Mouse (Mus musculus) left cerebral cortex, adult 2 months (tissue): ENCODE results near the gene I0C0044D17Rik. TPM values are rescaled to one million over a fixed set of nuclear protein-coding genes. Genes with fewer than 3 reads are reported as not detected.

Experiments used
- DNase-seq, 2 experiments: peaks; one replicate each; pipeline ENCODE4 v3.0.0; 2021 to 2022; ENCODE audit warnings: low spot score in 2 of 2, mixed read lengths in 1 of 2; ENCODE audit errors: extremely low spot score in 1 of 2
- H3K27ac ChIP-seq: fragments of 200-600 bp; 2 replicates; pipeline ENCODE4 v1.8.1; 2022
- H3K4me3 ChIP-seq: fragments of 200-600 bp; 2 replicates; pipeline ENCODE4 v1.8.1; 2022
- CTCF ChIP-seq: fragments of 200-600 bp; IDR thresholded peaks from 2 replicates; pipeline ENCODE4 v1.8.1; 2022; ENCODE audit warnings: antibody characterized with exemption, mild to moderate bottlenecking, moderate library complexity
- intact Hi-C: fragments of 180-260 bp; cut with DNase I; formaldehyde crosslinking; loops from one replicate; pipeline ENCODE4 v1.15.1; 2025
- total RNA-seq, 2 experiments: library from RNA; stranded (reverse); gene quantifications; 2 replicates each; pipeline ENCODE4 v1.2.3; 2021

Gene I0C0044D17Rik
- total RNA-seq, 2 experiments from 2014 or later = not detected

DNA sequence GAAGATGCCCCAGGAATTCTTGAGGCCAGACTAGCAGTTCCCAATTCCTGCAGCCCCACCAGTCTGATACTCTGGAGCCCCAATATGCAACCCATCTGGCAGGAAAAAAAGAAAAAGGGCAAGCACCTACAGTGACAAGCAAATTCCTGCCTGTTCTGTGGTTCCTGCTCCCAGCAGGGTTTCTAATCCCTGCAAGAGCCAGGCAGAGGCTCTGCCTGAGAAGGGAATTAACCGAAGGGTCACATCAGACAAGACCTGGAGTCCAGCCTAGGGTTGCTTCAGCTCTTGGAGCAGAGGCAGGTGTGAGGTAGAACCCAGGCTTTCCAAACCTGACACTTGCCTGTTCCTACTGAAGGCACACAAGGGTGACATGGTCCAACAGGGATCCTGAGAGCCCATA, 32.9 kb downstream of the I0C0044D17Rik start:
- H3K4me3 ChIP-seq = no peak overlapping the region
- H3K27ac ChIP-seq = no peak overlapping the region
- no peak for DNase-seq
- intact Hi-C loops = no loop called here
- no peak for TF ChIP-seq CTCF

DNA sequence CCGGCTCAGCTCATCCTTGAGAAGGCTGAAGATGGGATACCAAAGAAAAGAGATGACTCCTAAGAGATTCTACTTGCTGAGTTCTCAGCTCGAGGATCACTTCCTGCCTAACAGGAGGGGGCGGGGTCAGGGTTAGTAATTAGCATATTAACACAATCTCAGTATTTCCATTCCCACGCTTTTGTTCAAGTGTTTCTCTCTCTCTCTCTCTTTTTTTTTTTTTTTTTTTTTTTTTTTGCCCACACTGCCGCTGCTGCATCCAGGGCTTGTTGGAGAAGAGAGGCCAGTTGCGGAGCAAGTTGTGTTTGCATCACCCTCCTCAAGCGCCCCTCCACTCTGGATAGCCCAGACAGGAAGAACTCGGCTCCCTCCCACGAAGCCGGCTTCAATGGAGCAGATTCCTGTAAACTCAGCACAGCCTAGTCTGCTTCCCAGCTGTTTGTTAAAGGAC, 33.8 kb downstream of the I0C0044D17Rik start:
- Histone ChIP-seq H3K4me3 (no peak overlapping the region; the same call in 1 of the 2 replicates), H3K27ac (no peak overlapping the region)
- no peak for DNase-seq
- TF ChIP-seq CTCF = no peak
- intact Hi-C loops = no loop called here

DNA sequence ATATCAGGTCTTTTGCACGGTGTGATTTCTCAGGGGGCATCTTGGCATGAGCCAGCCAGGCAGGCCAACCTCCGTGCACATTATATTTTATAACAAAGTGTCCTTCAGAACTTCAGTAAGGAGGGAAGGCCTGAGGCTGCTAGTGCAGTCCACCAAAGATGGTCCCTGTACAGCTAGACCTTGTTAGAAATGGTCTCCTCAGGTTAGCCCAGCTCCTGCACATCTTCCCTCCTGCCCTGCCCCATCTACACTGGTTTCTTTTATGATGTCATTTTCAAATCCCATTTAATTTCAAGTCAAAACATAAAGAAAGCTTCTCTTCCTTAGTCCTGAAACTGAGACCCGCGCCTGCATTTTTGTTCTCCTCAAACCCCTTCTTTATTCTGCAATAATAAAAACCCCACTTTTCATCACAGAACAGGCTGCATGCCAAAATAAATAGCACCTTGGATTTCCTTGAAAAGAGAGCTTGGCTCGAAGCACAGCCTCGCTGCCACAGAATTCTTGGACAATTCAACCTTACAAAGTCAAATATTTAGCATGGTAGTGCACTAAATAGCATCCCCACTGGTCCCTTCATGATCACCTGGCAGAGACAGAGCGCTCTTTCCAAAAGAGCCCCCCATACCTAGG, 34.4 kb downstream of the I0C0044D17Rik start:
- Histone ChIP-seq H3K4me3 (no peak overlapping the region; the same call in 1 of the 2 replicates), H3K27ac (no peak overlapping the region)
- TF ChIP-seq CTCF = no peak
- DNase-seq = no peak
- intact Hi-C loops = no loop called here

DNA sequence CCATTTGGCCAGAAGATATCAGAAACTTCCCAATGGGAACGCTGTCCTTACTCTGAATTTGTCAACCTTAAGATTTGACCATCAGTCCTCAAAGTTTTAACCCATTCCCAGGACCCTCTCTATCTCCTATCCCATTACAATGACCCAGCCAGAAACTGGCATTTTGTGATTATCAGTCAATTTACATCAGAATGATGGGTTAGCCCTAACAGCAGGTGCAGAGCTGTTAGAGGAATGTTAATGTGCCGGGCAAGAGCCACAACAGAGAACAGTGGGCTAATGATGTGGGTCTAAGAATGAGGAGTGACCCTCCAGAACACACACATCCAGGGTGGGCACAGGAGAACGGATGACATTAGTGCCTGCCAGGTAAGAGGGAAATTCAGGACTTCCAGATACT, 37.4 kb downstream of the I0C0044D17Rik start:
- intact Hi-C loops = no loop called here
- Histone ChIP-seq H3K4me3 (no peak overlapping the region), H3K27ac (no peak overlapping the region)
- TF ChIP-seq CTCF = no peak
- no peak for DNase-seq

DNA sequence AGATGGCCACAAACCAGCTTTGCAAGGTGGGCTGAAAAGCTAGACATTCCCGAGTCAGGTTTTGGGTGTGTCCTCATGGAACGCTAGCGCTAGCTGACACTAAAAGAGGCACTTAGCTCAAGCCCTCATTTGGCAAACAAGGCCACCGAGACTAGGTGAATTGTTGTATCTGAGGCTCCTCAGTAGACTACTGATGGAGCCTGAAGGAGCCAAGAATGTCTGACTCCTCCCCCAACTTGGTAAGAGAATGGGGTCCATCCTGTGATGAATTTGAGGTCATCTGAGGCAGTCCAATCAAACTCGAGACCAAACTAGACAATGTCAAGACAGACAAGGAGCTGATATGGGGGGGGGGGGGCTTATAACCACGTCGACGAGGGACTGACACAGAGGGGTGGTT, 37.8 kb downstream of the I0C0044D17Rik start:
- intact Hi-C loops = no loop called here
- no peak for TF ChIP-seq CTCF
- Histone ChIP-seq H3K4me3 (no peak overlapping the region), H3K27ac (no peak overlapping the region)
- DNase-seq = no peak

DNA sequence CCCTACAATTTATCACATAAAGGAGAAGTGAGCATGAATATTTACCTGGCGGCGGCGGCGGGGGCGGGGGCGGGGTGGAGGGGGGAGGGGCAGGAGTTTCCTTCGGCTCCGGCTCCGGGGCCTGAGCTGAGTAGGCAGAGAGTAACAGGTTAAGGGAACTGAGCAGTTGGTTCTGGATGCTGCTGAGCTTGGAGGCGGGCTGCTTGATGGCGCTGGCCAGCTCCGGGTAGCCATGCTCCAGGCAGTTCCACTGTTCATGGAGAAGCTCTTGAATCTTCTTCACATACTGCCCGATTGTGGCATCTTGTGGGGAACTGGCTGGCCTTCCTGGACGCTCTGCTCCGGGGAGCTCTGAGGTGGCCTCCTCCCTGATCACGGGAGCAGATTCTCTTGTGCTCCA, 45.4 kb downstream of the I0C0044D17Rik start:
- intact Hi-C loops = no loop called here
- H3K27ac ChIP-seq = no peak overlapping the region
- no peak for DNase-seq
- no peak for TF ChIP-seq CTCF
- no peak overlapping the region for H3K4me3 ChIP-seq

DNA sequence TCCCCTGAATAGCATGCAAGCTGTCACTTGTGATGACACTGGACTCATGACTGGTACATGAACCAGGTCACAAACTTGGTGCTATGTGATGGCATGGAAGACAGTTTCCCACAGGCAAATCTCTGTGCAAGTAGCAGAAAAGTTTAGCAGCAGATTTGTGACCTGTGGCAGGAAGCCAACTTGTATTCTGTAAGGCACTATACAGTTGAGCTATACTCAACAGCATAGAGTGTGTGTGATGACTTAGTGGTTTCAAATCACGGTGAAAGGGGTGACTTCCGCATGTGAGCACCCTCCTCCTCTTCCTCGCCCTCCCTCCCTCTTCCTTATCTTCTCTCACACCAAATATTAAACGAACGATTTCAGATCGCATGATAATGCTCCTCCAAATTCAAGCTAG, 46.2 kb downstream of the I0C0044D17Rik start:
- Histone ChIP-seq H3K4me3 (no peak overlapping the region), H3K27ac (no peak overlapping the region)
- intact Hi-C loops = no loop called here
- no peak for DNase-seq
- TF ChIP-seq CTCF = no peak

DNA sequence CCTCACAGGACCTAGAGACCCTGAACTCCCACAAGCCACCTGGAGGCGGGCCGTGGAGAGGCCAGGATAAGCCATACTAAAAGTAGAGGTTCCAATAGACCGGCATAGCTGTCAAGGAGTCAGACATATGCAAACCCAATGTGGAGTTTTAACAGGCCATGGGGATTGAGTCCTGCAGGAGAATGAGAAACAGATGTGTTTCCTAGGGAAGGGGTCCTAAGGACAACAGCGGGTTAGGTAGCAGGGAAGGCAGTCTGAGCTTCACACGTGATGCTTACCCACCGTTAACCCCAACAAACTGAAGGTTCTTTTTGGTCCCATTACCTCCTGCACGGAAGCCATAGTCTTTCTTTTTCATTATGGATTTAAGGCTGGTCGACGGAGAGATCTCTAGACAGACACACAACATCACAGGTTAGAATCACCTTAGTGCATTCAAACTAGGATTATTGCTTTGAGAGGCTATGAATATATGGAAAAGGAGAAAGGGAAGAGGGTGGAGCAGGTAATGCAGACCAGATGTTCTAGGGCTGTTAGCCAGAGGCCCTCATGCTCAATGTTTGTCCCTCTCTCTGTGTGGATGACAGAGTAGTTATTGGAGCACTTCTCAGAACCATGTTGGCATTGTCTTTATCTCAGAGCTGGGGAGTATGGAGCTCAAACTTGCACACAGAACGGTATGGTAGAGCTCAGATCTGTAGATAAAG, 46.8 kb downstream of the I0C0044D17Rik start:
- intact Hi-C loops = no loop called here
- H3K27ac ChIP-seq = no peak overlapping the region
- no peak overlapping the region for H3K4me3 ChIP-seq
- no peak for DNase-seq
- TF ChIP-seq CTCF = no peak

DNA sequence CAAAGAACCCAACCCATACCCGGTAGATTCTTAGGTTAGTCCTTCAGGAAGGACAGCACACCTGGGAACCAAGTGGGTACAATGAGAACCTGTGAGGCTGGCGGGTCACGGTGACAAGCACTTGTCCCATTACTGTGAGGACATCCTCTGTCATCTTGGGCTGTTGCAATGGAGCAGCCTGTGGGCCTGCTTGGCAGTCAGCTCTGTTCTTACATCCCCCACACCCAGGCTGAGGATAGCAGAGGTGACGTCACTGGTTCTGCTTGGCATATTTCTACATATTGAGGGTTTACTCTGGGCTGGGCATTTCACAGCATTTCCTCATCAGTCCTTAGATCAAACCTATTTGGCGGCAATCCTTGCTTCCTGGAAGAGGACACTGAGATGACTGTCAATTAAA, 49.9 kb downstream of the I0C0044D17Rik start:
- Histone ChIP-seq H3K4me3 (no peak overlapping the region), H3K27ac (no peak overlapping the region)
- intact Hi-C loops = no loop called here
- no peak for TF ChIP-seq CTCF
- no peak for DNase-seq

Other genes with a start within 250 kb of the I0C0044D17Rik start
- gene L1td1, start 97.1 kb downstream of the I0C0044D17Rik start, total RNA-seq = not detected
- gene Kank4, start 6.3 kb downstream of the I0C0044D17Rik start, total RNA-seq = 1 to 10 TPM; 2.5 to 3.0 TPM
- gene Usp1, start 100.0 kb upstream of the I0C0044D17Rik start, total RNA-seq = 10 to 100 TPM; 21.3 to 21.5 TPM
- gene Angptl3, start 207.1 kb upstream of the I0C0044D17Rik start, total RNA-seq = under 1 TPM in 1 of 2 experiments, not detected in 1; 0.42 TPM